Mouse (Mus musculus) adrenal gland (tissue): Measurements from ENCODE around the gene Poc5.

Experiments used
- microRNA-seq, 2 experiments: library from miRNA; unstranded; fragments of <30 nt; microRNA quantifications; one replicate each; pipeline ENCODE4; 2019

Gene Poc5

Small RNAs within 50 kb of the gene (microRNA-seq; reads per million reads assigned to microRNA genes)
- gene Gm25213: 0 reads per million in 2 experiments
